Mouse (Mus musculus) hindbrain, postnatal 0 days (tissue): ENCODE results near the gene Cyp2j12. TPM values are rescaled to one million over a fixed set of nuclear protein-coding genes. Genes with fewer than 3 reads are reported as not detected.

Source experiments
- ATAC-seq: fragments of 200-750 bp; cut with Nextera tagmentation; 2 replicates; pipeline ENCODE4 v1.8.0; 2017; ENCODE audit warnings: mild to moderate bottlenecking, moderate TSS enrichment, moderate library complexity
- DNase-seq: peaks from one replicate; pipeline ENCODE4 v3.0.0-alpha.2; 2015; ENCODE audit warnings: low spot score
- H3K27ac ChIP-seq: fragments of 300-500 bp; sonication (generic); 2 replicates; pipeline ENCODE4 v1.5.1; 2014; ENCODE audit warnings: mild to moderate bottlenecking
- H3K27me3 ChIP-seq: fragments of 300-500 bp; sonication (generic); 2 replicates; pipeline ENCODE4 v1.6.1; 2014; ENCODE audit warnings: low read length, mixed read lengths; ENCODE audit not compliant: insufficient read depth
- H3K36me3 ChIP-seq: fragments of 300-500 bp; sonication (generic); 2 replicates; pipeline ENCODE4 v1.6.1; 2014; ENCODE audit warnings: low read length, mixed read lengths; ENCODE audit not compliant: insufficient read depth
- H3K4me1 ChIP-seq: fragments of 300-500 bp; sonication (generic); 2 replicates; pipeline ENCODE4 v1.6.1; 2014; ENCODE audit warnings: antibody characterized with exemption, low read length, mixed read lengths; ENCODE audit not compliant: insufficient read depth
- H3K4me2 ChIP-seq: fragments of 300-500 bp; sonication (generic); 2 replicates; pipeline ENCODE4 v1.6.1; 2014; ENCODE audit warnings: low read depth, mild to moderate bottlenecking, low read length, moderate library complexity, mixed read lengths
- H3K4me3 ChIP-seq: fragments of 300-500 bp; sonication (generic); 2 replicates; pipeline ENCODE4 v1.5.1; 2014; ENCODE audit warnings: low read length
- H3K9ac ChIP-seq: fragments of 300-500 bp; sonication (generic); replicated peaks from 2 replicates; pipeline ENCODE4 v1.6.1; 2014; ENCODE audit warnings: mild to moderate bottlenecking, low read length, moderate library complexity, mixed read lengths
- H3K9me3 ChIP-seq: fragments of 300-500 bp; sonication (generic); 2 replicates; pipeline ENCODE4 v1.6.1; 2016; ENCODE audit warnings: low read length, mixed read lengths
- CTCF ChIP-seq: IDR thresholded peaks from 2 replicates; pipeline ENCODE4 v1.5.1; 2016; ENCODE audit warnings: antibody characterized with exemption, control low read depth, low read depth
- WGBS: fragments of 180-500 bp; shearing (Covaris S2); extraction: QIAGEN DNeasy Blood & Tissue Kit; methylation state at CpG from one replicate; pipeline ENCODE4 v1.1.7; 2014; 5-methylcytosine and 5-hydroxymethylcytosine counted together
- polyA plus RNA-seq: library from polyadenylated mRNA; unstranded; fragments of >200 nt; fragmentation: Nextera tagmentation; extraction: Ambion mirVana; gene quantifications from 2 replicates; pipeline ENCODE4 v1.2.1, GENCODE M21; 2015
- total RNA-seq: library from RNA; depleted of rRNA; stranded (reverse); fragments of >200 nt; gene quantifications from 2 replicates; pipeline ENCODE4 v1.2.3, GENCODE M21; 2014; rRNA removed

Gene Cyp2j12
- total and polyA plus RNA-seq, 2 experiments from 2014 or later: not detected

DNA sequence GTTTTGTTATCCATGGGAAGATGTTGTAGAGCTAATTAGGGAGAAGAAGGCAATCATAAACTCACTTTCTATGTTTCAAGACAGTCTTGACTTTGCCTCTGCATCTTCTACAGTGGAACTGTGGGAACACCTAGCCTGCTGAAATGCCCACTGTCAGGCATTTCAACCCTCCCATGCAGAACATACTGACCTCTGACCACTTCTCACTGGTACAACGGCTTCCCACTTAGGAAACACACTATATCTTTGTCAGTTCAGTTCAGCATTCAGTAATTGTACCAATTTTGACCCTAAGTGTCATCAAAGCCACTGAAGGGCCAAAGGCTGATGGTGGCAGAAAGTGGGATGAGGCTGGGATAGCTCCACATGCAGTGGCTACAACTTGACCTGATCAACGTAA lies 78.9 kb downstream of the Cyp2j12 start:
- Histone ChIP-seq H3K4me1 (no peaks in the 10 kb centered on the region), H3K36me3 (no peaks in the 10 kb centered on the region), H3K27me3 (no peaks in the 10 kb centered on the region), H3K9me3 (no peaks in the 10 kb centered on the region), H3K4me3 (no peak overlapping the region), H3K9ac (no peak overlapping the region), H3K4me2 (no peak overlapping the region), H3K27ac (no peak overlapping the region)
- no peak for TF ChIP-seq CTCF
- 83% methylated on average over 2 of the region's 2 CpGs for WGBS
- ATAC-seq: no peak
- DNase-seq: no peak

GRCm38 (mm10) chr4:96060106-96060505 lies 80.8 kb downstream of the Cyp2j12 start:
- Histone ChIP-seq H3K4me3 (no peak overlapping the region), H3K9me3 (no peaks in the 10 kb centered on the region), H3K4me2 (no peak overlapping the region), H3K9ac (no peak overlapping the region), H3K27ac (no peak overlapping the region), H3K4me1 (no peaks in the 10 kb centered on the region), H3K27me3 (no peaks in the 10 kb centered on the region), H3K36me3 (no peaks in the 10 kb centered on the region)
- ATAC-seq (no peak), DNase-seq (no peak)
- TF ChIP-seq CTCF: no peak
- WGBS: 88% methylated on average over 2 of the region's 2 CpGs

Other genes with a start within 250 kb of the Cyp2j12 start
- 29.3 and 30.4 TPM in 2 replicates for gene Hook1, start 173.9 kb downstream of the Cyp2j12 start, total RNA-seq
- gene Hook1, start 173.9 kb downstream of the Cyp2j12 start, polyA plus RNA-seq: 53.6 and 54.1 TPM in 2 replicates
- gene Cyp2j13, start 63.6 kb downstream of the Cyp2j12 start, total RNA-seq: 0.68 and 0.79 TPM in 2 replicates
- gene Cyp2j13, start 63.6 kb downstream of the Cyp2j12 start, polyA plus RNA-seq: 0.14 TPM in 1 of 2 replicates, not detected in the other
- not detected in 2 replicates for gene Cyp2j7, start 95.5 kb upstream of the Cyp2j12 start, total RNA-seq
- not detected in 2 replicates for gene Cyp2j7, start 95.5 kb upstream of the Cyp2j12 start, polyA plus RNA-seq
- gene Cyp2j11, start 207.5 kb upstream of the Cyp2j12 start, total RNA-seq: not detected in 2 replicates
- gene Cyp2j11, start 207.5 kb upstream of the Cyp2j12 start, polyA plus RNA-seq: not detected in 2 replicates